Mouse (Mus musculus) inflammation-experienced regulatory T-cells, adult 16 weeks (primary cell): ENCODE data around the gene Slc36a2. TPM values are rescaled to one million over a fixed set of nuclear protein-coding genes. Genes with fewer than 3 reads are reported as not detected.

Experiments used
- polyA plus RNA-seq: library from polyadenylated mRNA; unstranded; fragments of 100-300 nt; shearing (Covaris generic); gene quantifications from one replicate; pipeline ENCODE4 v1.2.1, GENCODE M21; 2017

Gene Slc36a2
- not detected for polyA plus RNA-seq

DNA sequence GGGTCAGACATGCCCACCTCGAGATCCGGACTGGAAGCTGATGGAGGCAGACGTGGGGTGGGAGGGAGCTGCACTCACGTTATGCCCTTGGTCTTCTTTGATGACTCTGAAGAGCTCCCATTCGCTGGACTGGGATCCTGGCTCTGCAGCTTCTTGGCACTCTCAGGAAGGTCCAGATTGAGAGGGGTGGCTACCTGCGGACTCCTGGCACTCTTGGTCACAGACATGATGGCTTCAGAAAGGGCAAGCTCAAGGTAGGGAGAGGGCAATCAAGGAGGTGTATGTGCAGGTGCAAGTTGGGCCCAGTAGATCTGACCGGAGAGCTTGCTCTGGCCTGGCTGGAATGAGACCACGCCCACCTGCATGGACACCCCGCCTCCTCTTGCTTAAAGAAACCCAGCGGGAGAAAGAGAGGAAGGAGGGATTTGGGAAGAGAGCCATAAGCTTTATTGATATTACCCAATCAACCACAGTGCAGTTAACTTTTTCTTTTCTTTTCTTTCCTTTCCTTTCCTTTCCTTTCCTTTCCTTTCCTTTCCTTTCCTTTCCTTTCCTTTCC is at the start of gene Slc36a2:
Gene Slc36a2, minus strand, starts transcription at position 345 of the 559 bp plus-strand sequence.

DNA sequence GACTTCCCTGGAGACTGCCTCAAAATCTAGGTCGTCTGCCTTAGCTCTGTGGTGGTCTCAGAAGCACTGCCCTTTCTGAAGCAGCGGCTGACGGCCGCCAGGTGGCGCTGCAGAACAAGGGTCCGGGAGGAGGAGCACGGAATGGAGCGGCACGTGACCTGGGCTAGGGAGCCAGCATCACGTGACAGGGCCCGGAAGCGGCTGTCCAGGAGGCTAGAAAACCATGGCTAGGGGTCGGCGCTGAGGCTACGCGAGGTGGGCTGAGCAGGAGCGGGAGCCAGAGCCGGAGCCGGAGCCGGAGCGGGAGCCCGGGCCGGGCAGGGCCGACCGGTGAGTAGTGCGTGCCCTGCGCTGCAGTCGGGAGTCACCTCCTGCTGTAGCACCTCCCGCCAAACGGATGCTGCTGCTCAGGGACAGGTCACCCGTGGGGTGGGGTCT is 19.3 kb upstream of the Slc36a2 start, which contains the start of gene Slc36a1:
Gene Slc36a1, plus strand, starts transcription at position 192 of the 438 bp plus-strand sequence.

DNA sequence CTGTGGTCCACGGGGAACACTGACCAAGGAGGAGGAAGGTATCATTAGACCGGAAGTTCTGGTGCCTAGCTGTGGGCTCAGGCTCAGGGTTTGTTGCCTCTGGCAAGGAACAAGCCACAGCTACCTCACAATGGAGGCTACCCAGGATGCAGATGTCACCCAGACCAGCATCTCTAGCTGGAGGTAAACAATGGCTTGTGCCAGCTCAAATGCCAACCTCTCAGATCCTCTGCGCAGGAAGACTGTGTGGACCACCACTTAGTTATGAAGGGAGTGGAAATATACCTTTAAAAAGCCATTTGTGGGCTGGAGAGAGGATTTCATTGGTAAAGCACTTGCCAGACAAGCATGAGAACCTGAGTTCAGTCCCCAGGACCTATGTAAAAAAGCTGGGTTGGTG is 33.3 kb downstream of the Slc36a2 start, which contains the start of gene Slc36a3:
Gene Slc36a3, minus strand, starts transcription at position 101 of the 400 bp plus-strand sequence.

Other genes starting within 250 kb of the Slc36a2 start
- gene Tnip1, start 222.2 kb downstream of the Slc36a2 start, polyA plus RNA-seq, result 190 TPM
- gene Anxa6, start 151.6 kb downstream of the Slc36a2 start, polyA plus RNA-seq, result 647 TPM
- gene Ccdc69, start 106.9 kb downstream of the Slc36a2 start, polyA plus RNA-seq, result 88.0 TPM
- gene Gm2a, start 87.0 kb downstream of the Slc36a2 start, polyA plus RNA-seq, result 116 TPM
- gene Slc36a3, start 33.4 kb downstream of the Slc36a2 start, polyA plus RNA-seq, result 0.71 TPM
- 3.7 TPM for gene Slc36a1, start 19.3 kb upstream of the Slc36a2 start, polyA plus RNA-seq
- gene Fat2, start 151.5 kb upstream of the Slc36a2 start, polyA plus RNA-seq, result not detected
- 0.78 TPM for gene Sparc, start 238.1 kb upstream of the Slc36a2 start, polyA plus RNA-seq